Mouse (Mus musculus) stomach, postnatal 0 days (tissue): Measurements from ENCODE around the gene Krt222.

Source experiments
- CTCF ChIP-seq: IDR thresholded peaks from 2 replicates; pipeline ENCODE4 v1.5.1; 2016; ENCODE audit warnings: antibody characterized with exemption, low read depth, mild to moderate bottlenecking, moderate library complexity
- EP300 ChIP-seq: optimal IDR thresholded peaks from 2 replicates; pipeline ENCODE3; 2016; ENCODE audit warnings: antibody characterized with exemption

- TF ChIP-seq CTCF (no peak), EP300 (no peak)
Observed at GRCm38 (mm10) chr11:99211964-99212363, 31.9 kb downstream of the Krt222 start.
